Mouse (Mus musculus): ENCODE data around the gene Tenm3.

- TF ChIP-seq CTCF (IDR thresholded peaks at IDR 0.05; ENCODE audit: low read depth) (no peak), EP300 (IDR thresholded peaks at IDR 0.05; ENCODE audit: low read depth) (no peak)
These were observed 655.2 kb downstream of the Tenm3 start for GRCm38 (mm10) chr8:48188586-48188985.

Measured in liver, postnatal 0 days (tissue).